Mouse (Mus musculus): ENCODE results near the gene Slc39a2.

The Slc39a2 gene

DNA sequence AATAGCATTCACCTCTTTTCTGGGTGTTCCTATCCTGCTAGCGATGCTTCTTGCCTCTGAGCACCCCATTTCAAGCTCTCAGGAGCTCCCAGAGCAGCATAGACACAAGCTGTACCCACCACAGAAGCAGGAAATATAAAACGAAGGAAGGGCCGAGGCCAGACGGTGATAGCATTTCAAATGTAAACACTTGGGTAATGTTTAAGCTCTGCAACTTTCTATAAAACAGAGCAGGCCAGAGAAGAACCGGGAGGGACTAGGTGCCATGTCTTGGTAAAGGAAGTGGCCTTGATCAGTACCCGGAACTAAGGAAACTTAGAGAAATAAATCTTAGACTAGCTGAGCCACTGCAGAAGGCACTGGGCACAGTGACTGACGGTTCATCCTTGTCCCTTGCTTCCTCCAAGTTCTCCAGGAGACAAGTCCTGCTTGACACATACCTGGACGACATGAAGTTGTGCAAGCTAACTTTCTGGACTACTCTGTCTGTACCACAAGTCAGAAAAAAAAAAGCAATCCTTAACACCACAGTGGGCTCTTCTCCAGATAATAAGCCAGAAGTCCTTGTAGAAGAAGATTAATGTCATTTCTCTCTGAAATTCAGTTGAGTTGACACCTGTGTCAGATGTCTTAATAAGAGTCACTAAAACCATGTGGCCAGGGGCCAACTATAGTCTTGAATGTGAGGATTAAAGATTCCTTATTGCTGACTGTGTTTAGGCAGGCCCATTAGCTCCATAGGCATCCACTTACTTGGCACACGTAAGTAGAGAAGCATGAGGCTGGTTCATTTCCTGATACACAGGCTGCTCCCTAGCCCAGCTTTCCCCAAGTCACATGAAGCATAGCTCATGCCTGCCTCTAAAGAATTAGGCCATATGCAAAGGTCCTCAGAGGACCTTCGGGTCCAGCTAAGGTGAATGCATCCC lies 39.7 kb downstream of the Slc39a2 start:
- no peak for DNase-seq (ENCODE audit: low spot score in 2 of 2)

DNA sequence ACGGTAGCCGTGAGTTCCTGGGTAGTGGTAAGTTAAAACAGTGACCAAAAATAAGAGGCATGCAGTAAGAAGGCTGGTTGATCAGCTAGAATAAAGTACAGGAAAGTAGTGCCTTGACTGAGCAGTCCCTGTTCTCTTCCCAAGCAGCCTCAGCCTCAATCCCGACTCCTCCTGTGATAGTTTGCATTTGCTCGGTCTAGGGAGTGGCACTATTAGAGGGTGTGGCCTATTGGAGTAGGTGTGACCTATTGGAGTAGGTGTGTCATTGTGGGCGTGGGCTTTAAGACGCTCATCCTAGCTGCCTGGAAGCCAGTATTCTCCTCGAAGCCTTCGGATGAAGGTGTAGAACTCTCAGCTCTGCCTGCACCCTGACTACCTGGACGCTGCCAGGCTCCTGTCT lies 46.3 kb downstream of the Slc39a2 start:
- DNase-seq (ENCODE audit: low spot score in 2 of 2), result no peak

DNA sequence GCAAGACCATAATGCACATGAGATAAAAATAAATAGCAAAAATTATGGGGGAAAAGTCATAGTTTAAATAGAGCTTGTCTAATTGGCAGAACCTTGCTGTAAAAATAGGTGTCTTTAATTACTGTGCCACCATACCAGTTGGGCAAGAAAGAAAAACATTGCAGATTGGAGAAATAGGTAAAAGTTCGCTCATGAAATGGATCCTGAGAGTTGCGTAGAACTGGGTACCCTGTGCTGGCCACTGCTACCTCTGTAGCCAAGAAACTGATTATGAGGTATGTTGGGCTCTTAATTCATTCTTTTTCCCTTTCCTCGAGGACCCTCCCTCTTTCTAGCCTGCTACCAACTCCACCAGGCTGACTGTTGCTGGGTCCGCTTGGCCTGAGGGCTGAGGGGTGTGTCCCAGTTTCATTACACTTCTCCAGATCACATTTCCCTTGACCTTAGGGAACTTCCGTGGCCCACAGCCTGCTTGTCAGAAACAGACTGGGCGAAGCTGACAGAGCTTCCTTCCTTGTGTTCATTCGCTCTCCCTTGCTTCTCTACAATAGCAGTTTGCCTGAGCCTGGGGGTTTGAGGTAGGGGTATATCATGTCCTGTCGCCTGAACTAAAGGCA lies 48.4 kb downstream of the Slc39a2 start:
- no peak for DNase-seq (ENCODE audit: low spot score in 2 of 2)

DNA sequence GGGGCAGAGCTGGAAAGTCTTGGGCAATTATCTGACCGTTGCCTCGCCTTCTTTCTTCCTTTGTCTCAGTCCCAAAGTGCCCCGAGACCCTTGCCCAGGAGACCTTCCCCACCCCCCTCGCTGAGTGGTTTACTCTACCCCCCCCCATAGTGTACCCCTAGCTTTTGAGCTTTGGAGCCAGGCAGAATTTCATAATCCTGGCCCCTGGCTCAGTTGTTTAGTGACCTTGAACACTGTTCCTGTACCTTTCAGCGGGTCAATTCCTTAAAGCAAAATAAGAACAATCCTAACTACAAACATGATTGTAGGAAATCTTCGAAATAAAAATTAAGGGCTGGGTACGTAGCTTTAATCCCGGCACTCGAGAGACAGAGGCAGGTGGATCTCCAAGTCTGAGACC lies 48.9 kb downstream of the Slc39a2 start:
- DNase-seq (ENCODE audit: low spot score in 2 of 2), result no peak

DNA sequence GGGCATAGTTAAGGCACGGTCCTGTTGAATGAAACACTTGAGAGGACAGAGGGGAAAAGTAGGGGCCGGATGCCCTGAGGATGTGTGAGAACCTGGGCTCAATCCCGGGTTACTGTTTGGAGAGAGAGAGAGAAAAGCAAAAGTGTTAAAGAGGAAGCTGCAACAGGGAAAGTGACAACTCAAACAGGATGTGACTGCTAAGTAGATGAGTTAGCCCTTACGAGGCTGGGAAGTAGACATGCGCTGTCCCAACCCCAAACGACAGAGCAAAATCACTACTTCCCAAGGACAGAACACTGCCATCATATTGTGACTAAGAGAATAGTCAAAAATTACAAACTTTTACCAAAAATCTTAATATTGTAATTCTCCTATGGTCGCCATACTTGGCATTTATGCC lies 49.5 kb downstream of the Slc39a2 start:
- no peak for DNase-seq (ENCODE audit: low spot score in 2 of 2)

DNA sequence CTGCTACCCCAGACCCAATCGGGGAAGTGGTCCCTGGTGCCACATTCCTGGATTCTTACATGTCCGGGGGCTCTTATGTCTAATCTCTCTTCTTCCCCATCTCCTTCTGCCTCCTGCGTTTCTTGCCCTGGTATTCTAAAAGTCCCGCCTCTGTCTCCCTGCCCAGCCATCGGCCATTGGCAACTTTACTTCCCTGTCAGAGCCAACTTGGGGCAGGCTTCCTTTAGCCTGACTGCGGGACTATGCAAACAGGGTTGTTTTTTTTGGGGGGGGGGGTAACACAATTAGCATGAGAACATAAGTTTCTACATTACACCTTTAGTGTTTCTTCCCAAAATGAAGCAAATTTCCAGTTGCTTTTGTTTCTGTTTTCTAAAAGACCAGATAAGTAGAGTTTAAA lies 50.6 kb downstream of the Slc39a2 start:
- no peak for DNase-seq (ENCODE audit: low spot score in 2 of 2)
